Mouse (Mus musculus) thymus, adult 2 months (tissue): ENCODE results near the gene Chid1.

Experiments
- CTCF ChIP-seq: fragments of 200-500 bp; IDR thresholded peaks from 2 replicates; pipeline ENCODE4 v1.5.1; 2012; ENCODE audit warnings: mild to moderate bottlenecking, control low read depth, low read length, moderate library complexity, borderline replicate concordance; ENCODE audit not compliant: control insufficient read depth, poor library complexity, insufficient read depth; ENCODE audit errors: extremely low read depth
- POLR2A ChIP-seq: fragments of 200-500 bp; IDR thresholded peaks from 2 replicates; pipeline ENCODE4 v1.6.1; 2012; ENCODE audit warnings: mild to moderate bottlenecking, low read length, control low read depth, moderate library complexity; ENCODE audit not compliant: control insufficient read depth, poor library complexity, insufficient read depth; ENCODE audit errors: extremely low read depth

- TF ChIP-seq POLR2A, result no peak
- no peak for TF ChIP-seq CTCF
Measured at GRCm38 (mm10) chr7:141541681-141542080, 2.0 kb upstream of the Chid1 start.
